Comparison of ENCODE assay signal across 15 mouse cellular contexts in genomic region chr5:20056074-20056842, GRCm38 (mm10).
DNase-seq lines count a peak whose midpoint lies in the region; ATAC-seq lines count a peak whose summit lies in the region.
"Had no signal": no experiment of that assay in that cellular context is flagged by ENCODE, and none has a peak within 500 bp of the region (broad histone marks: within the 10 kb centered on the region; RNA-seq: fewer than 3 reads in every experiment).

No protein-coding gene starts in this region.

- H3K9ac ChIP-seq in embryonic facial prominence, embryonic 14.5 days (ENCODE audit: low read depth, low read length), result no peak overlapping the region
- H3K9ac ChIP-seq: heart, embryonic 12.5 days; neural tube, embryonic 12.5 days had no signal

- ATAC-seq in embryonic facial prominence, embryonic 14.5 days (ENCODE audit: low read depth), result peak; percentile 93

- no peaks in the 10 kb centered on the region for H3K27me3 ChIP-seq in embryonic facial prominence, embryonic 14.5 days (replicated peaks; ENCODE audit: control insufficient read depth, insufficient read depth, low read length)
- H3K27me3 ChIP-seq: heart, embryonic 12.5 days; neural tube, embryonic 12.5 days had no signal

- peak; percentile 36 for DNase-seq in layer of hippocampus, adult 11-12 months (ENCODE audit: low spot score)
- DNase-seq in layer of hippocampus, adult 9-10 months (ENCODE audit: low spot score), result no peak
- peak; percentile 57 for DNase-seq in embryo, embryonic 10.5 days (ENCODE audit: low spot score)
- DNase-seq in embryonic facial prominence, embryonic 14.5 days (ENCODE audit: low spot score), result peak; percentile 85
- peak; percentile 28 for DNase-seq in mesoderm, embryonic 11.5 days (ENCODE audit: low read depth, low spot score)
- DNase-seq in right cerebral cortex, postnatal 36 days (ENCODE audit: low spot score in 2 of 2), result no peak
- DNase-seq in testis, postnatal 14 days (ENCODE audit: low spot score), result no peak
- no peak for DNase-seq in gastrocnemius, postnatal 25 days
- DNase-seq: gastrocnemius, adult 2 months; thymus, adult 18-20 months had no signal

- WGBS in embryonic facial prominence, embryonic 14.5 days, result 31% methylated on average over 5 of the region's 5 CpGs

- H3K27ac ChIP-seq in embryonic facial prominence, embryonic 14.5 days (replicated peaks; ENCODE audit: low read depth, low read length), result no peak overlapping the region
- H3K27ac ChIP-seq: gastrocnemius, adult 2 months; left cerebral cortex, adult 2 months; macrophage; neural tube, embryonic 12.5 days had no signal

- H3K4me1 ChIP-seq in embryonic facial prominence, embryonic 14.5 days (ENCODE audit: control insufficient read depth, insufficient read depth, low read length), result no peaks in the 10 kb centered on the region
- H3K4me1 ChIP-seq: heart, embryonic 12.5 days had no signal

- no peak overlapping the region for H3K4me2 ChIP-seq in embryonic facial prominence, embryonic 14.5 days (ENCODE audit: low read depth, low read length)
- H3K4me2 ChIP-seq: heart, embryonic 12.5 days; liver, embryonic 11.5 days; neural tube, embryonic 12.5 days had no signal

- no peaks in the 10 kb centered on the region for H3K9me3 ChIP-seq in embryonic facial prominence, embryonic 14.5 days (ENCODE audit: control insufficient read depth, low read length)
- H3K9me3 ChIP-seq: heart, embryonic 12.5 days; neural tube, embryonic 12.5 days had no signal

- no peak overlapping the region for H3K4me3 ChIP-seq in embryonic facial prominence, embryonic 14.5 days (ENCODE audit: low read depth, low read length)
- H3K4me3 ChIP-seq: gastrocnemius, adult 2 months; heart, embryonic 12.5 days; left cerebral cortex, adult 2 months; neural tube, embryonic 12.5 days had no signal

- H3K36me3 ChIP-seq in embryonic facial prominence, embryonic 14.5 days (ENCODE audit: control insufficient read depth, insufficient read depth, low read length), result no peaks in the 10 kb centered on the region
- H3K36me3 ChIP-seq: heart, embryonic 12.5 days; neural tube, embryonic 12.5 days had no signal

Comparison
In these comparisons a context has a peak if more than half of its experiments do, and no peak if none do; other contexts are left out.
1. DNase-seq: peak in layer of hippocampus, adult 11-12 months (single experiment), embryo, embryonic 10.5 days (single experiment), embryonic facial prominence, embryonic 14.5 days (single experiment) and mesoderm, embryonic 11.5 days (single experiment); none in layer of hippocampus, adult 9-10 months (single experiment), right cerebral cortex, postnatal 36 days (0 of 2), testis, postnatal 14 days (single experiment) and gastrocnemius, postnatal 25 days (single experiment).